Mouse (Mus musculus): ENCODE measurements around the gene Gm9758. TPM values are rescaled to one million over a fixed set of nuclear protein-coding genes. Genes with fewer than 3 reads are reported as not detected.
"Not testable (repeated sequence)": the region's sequence is repeated elsewhere in the genome, so short reads cannot be mapped to it uniquely, and the experiment has no call there.

Gene Gm9758
- total RNA-seq (2021), result not detected
- long read RNA-seq, experiment 1, result 0 reads
- long read RNA-seq, experiment 2, result 0 reads

- DNase-seq, result not testable (repeated sequence)
These were observed at the start of gene Gm9758 for GRCm38 (mm10) chr5:14914799-14915198. Gene Gm9758, minus strand, starts transcription at chr5:14914899.

GRCm38 (mm10) chr5:14963821-14964220, 49.1 kb upstream of the Gm9758 start:
- not testable (repeated sequence) for DNase-seq

GRCm38 (mm10) chr5:14961502-14961901, 46.8 kb upstream of the Gm9758 start:
- not testable (repeated sequence) for DNase-seq

DNA sequence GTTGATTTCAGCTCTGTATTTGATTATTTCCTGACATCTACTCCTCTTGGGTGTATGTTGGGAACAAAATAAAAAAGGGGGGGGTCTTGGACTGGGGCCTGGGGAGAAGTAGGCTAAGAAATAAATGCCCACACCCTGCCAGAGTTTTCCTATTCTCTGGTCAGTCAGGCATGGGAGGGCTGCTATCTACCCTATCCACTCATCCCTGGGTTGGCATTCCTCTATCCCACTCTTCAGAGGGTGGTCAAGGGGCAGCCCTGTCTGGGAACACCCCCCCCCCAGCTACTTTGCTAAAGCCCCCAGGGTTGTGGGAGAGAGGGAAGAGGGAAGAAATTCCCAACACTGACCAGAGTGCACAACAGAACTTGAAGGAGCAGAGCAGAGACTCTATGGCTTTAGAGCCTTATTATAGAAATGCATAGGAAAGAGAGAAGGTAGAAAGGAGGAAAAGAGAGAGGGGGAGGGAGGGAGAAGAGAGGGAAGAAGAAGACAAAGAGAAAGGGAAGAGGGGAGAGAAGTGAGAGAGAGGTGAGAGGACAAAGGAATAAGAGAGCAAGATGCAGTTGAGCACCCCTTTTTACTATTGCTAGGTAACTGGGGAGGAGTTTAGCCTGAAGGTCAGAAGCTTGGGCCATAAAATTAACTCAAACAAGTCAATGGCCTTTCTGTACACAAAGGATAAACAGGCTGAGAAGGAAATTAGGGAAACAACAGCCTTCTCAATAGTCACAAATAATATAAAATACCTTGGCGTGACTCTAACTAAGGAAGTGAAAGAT, 41.4 kb upstream of the Gm9758 start:
- DNase-seq, result not testable (repeated sequence)

GRCm38 (mm10) chr5:14953587-14953986, 38.9 kb upstream of the Gm9758 start:
- not testable (repeated sequence) for DNase-seq

GRCm38 (mm10) chr5:14952749-14953148, 38.0 kb upstream of the Gm9758 start:
- DNase-seq, result not testable (repeated sequence)

DNA sequence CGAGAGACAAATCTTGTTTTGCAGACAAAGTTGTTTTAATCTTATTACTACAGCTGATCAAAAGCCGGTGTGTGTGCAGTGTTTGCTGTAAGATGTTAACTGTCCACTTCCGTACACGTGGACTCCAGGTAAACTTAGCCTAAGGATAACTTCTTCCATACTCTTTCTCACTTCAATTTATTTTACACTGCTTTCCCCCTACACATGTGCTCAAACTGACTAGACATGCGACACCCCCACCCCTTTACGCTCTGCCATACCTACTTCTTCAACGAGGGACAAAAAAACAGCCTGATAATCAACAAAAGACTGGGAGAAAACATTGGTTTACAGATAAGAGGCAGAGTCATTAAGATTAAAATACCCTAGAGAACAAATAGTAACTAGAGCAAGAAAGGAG, 37.1 kb upstream of the Gm9758 start:
- not testable (repeated sequence) for DNase-seq

- DNase-seq, result not testable (repeated sequence)
These were observed 32.9 kb upstream of the Gm9758 start for GRCm38 (mm10) chr5:14947482-14948198.

- DNase-seq, result not testable (repeated sequence)
These were observed 30.8 kb upstream of the Gm9758 start for GRCm38 (mm10) chr5:14945524-14945923.

DNA sequence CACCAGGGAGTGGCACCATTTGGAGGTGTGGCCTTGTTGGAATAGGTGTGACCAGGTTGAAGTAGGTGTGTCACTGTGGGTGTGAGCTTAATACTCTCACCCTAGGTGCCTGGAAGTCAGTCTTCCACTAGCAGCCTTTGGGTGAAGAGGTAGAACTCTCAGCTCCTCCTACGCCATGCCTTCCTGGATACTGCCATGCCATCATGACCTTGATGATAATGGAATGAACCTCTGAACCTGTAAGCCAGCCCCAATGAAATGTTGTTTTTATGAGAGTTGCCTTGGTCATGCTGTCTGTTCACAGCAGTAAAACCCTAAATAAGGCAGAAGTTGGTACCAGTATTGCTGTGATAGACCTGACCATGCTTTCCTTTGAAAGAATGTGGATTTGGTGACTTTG, 26.3 kb upstream of the Gm9758 start:
- not testable (repeated sequence) for DNase-seq

- DNase-seq, result not testable (repeated sequence)
These were observed 23.6 kb upstream of the Gm9758 start, which contains the start of gene Speer4e for GRCm38 (mm10) chr5:14938329-14938728. Gene Speer4e, minus strand, starts transcription at chr5:14938429.

- DNase-seq, result not testable (repeated sequence)
These were observed 19.0 kb upstream of the Gm9758 start for GRCm38 (mm10) chr5:14933721-14934120.

- DNase-seq, result not testable (repeated sequence)
These were observed 12.3 kb upstream of the Gm9758 start for GRCm38 (mm10) chr5:14927047-14927446.

DNA sequence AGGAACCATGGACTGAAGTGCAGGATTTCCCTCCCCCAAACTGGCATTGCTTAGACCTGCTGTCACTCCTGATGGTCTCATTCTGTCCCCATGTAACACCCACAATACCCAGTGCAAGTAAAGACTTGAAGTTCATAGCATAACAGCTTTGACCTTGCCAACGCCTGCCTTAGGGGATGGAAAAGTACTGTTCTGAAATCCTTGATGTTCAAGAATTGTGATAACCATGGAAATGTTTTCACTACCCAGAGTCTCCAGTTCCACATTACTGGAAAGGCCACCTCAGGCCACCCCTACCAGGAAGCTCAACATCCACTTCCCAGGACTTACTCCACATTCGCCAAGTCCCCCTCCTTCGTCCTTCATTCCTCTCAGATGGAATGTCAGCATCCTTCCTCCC, 338 bp downstream of the Gm9758 start:
- not testable (repeated sequence) for DNase-seq

GRCm38 (mm10) chr5:14903539-14903938, 11.2 kb downstream of the Gm9758 start:
- not testable (repeated sequence) for DNase-seq

DNA sequence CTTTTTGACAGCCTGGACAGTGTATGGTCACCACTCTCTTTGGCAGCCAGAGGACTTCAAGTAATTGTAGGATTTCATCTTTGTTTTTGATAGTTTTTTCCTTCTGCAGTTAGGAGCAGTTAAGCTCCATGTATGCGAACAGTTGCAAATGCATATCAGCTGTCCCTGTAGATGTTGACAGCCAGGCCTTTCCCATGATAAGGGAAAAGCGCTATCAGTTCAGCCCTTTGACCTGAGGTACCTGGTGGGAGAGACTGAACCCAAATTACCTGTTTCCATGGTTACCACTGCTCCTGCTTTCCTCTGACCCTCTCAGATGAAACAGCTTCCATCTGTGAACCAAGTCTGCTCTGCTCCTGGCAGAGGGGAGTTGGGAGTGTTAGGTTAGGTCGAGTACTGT, 22.5 kb downstream of the Gm9758 start:
- DNase-seq, result no peak

DNA sequence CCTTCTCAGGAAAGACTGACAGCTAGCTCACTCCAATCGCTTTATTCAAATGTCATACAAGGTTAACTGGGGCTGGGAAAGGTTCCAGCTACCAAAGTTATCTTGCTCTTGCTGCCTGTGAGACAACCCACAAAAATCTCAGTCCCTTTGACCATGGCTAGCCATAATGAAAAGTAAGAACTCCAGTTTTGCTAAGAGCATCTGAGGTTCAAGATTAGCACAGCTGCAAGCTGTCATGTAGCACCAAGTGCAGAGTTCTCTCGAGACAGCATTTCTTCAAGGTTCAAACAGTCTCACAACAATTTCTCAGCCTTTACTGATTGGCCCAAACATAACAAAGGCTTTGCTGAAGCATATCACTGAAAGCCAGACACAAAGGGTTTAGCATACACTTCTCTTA, 29.4 kb downstream of the Gm9758 start:
- DNase-seq, result not testable (repeated sequence)

Other genes with a start within 250 kb of the Gm9758 start
- not detected for gene Speer4e, start 23.5 kb upstream of the Gm9758 start, total RNA-seq (2021)
- not detected for gene Gm10354, start 64.0 kb upstream of the Gm9758 start, total RNA-seq (2021)
- not detected for gene Gm17019, start 118.1 kb upstream of the Gm9758 start, total RNA-seq (2021)

All from gastrocnemius, postnatal 25 days (tissue).